Mouse (Mus musculus): ENCODE measurements at regions not wholly inside any gene's neighbourhood (a gene's known extent, or its start where the extent isn't known, plus 50 kb on each side); places are given as distances from the start of the nearest gene placed in this dataset.

DNA sequence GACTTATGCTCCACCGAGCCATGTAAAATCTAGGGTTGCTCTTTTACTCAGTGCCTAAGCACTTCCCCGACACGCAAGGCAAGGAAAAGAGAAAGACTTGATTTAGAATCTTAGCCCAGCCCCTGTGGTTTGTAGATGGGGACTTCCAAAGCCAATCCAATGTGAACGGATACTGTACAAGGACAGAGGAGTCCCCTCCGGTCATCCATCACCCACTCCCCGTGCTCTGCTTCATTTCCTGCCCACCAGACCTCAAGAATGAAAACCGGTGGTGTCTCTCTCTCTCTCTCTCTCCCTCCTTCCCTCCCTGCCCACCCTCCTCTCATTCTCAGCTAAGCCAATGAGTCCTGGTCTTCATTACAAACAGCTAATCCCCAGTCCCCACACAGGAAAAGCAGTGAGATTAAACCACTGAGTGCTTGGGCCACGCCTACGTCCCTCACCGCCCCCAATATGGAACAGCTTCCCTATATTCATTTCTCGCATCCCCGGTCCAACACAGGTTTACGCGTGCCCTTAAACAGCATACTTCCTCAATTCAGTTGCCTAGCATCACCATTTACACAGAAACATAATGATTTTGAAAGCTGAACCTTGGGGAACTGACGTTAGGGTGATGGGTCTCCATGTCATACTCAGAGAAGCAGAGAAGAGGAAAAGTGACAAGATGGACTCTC, 151.1 kb upstream of the Noct start:
- H3K27me3 ChIP-seq (ENCODE audit: control insufficient read depth, insufficient read depth, low read length): no peaks in the 10 kb centered on the region
- DNase-seq: no peak
- no peaks in the 10 kb centered on the region for H3K4me1 ChIP-seq (replicated peaks; ENCODE audit: control insufficient read depth, insufficient read depth, low read length)
- no peaks in the 10 kb centered on the region for H3K36me3 ChIP-seq (ENCODE audit: control insufficient read depth, insufficient read depth, low read length)
- H3K27ac ChIP-seq (ENCODE audit: control insufficient read depth, insufficient read depth, low read length): no peak overlapping the region
- 31% methylated on average over 15 of the region's 15 CpGs for WGBS
- TF ChIP-seq POLR2A (IDR thresholded peaks at IDR 0.05; ENCODE audit: control insufficient read depth, extremely low read depth, insufficient read depth, low read length, poor library complexity) (no peak), CTCF (IDR thresholded peaks at IDR 0.05; ENCODE audit: borderline replicate concordance, control insufficient read depth, extremely low read depth, insufficient read depth, low read length, poor library complexity) (no peak)
- H3K4me3 ChIP-seq (ENCODE audit: control insufficient read depth, insufficient read depth, low read length): no peak overlapping the region

DNA sequence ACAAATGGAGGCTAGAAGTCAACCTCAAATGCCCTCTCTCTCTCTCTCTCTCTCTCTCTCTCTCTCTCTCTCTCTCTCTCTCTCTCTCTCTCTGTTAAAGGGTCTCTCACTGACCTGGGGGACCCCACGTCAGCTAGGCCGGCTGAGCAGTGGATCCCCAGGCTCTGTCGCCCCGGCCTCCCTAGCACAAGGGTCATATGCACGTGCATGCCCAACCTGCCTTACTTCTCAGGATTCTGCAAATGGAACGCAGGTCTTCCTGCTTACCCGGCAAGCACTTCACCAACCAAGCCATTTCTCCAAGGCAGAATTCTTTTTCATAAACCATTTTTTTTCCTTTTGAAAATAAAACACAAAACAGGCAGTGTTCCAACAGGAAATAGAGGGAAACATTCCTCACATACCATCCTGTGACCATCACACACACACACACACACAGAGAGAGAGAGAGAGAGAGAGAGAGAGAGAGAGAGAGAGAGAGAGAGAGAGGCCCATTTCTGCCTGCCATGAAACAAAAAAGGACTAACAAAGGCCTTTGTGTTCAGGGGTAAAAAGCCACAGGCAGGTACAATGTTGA, 150.4 kb upstream of the Noct start:
- Histone ChIP-seq H3K36me3 (ENCODE audit: control insufficient read depth, insufficient read depth, low read length) (no peaks in the 10 kb centered on the region), H3K4me1 (replicated peaks; ENCODE audit: control insufficient read depth, insufficient read depth, low read length) (no peaks in the 10 kb centered on the region), H3K4me3 (ENCODE audit: control insufficient read depth, insufficient read depth, low read length) (no peak overlapping the region), H3K27me3 (ENCODE audit: control insufficient read depth, insufficient read depth, low read length) (no peaks in the 10 kb centered on the region), H3K27ac (ENCODE audit: control insufficient read depth, insufficient read depth, low read length) (no peak overlapping the region)
- TF ChIP-seq CTCF (IDR thresholded peaks at IDR 0.05; ENCODE audit: borderline replicate concordance, control insufficient read depth, extremely low read depth, insufficient read depth, low read length, poor library complexity): no peak
- TF ChIP-seq POLR2A (IDR thresholded peaks at IDR 0.05; ENCODE audit: control insufficient read depth, extremely low read depth, insufficient read depth, low read length, poor library complexity): no peak
- no peak for DNase-seq
- WGBS: 95% methylated on average over 7 of the region's 7 CpGs

DNA sequence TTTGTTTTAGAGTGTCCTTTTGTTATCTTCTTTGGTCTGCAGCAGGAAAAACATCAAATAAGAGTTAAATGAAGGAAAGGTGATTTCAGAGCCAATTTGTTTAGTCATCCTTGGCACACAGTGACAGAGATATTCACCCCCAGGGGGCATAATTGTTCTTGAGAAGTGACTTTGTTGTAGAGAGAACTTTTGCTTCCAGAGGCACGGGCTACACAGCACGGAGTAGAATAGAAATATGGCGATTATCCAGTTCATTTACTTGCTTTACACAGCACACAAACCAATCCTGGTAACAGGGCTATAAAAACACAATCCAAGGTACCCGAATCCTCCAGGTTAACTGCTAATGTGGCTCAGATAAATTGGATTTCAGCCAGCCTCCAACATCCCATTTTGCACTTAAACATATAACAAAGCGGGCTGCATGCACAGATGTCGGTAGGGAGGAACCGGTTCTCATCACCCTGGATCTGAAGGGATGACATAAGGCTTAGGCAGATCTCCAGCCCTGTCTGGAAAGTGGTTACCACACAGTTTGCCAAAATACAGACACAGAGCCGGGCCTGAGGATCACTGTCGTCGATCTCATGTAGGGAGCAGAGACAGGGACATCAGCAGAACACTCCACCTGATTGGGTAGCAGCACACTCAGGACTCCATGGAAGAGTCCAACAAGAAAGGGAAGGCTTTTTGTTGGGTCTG, 148.9 kb upstream of the Noct start:
- H3K27ac ChIP-seq (ENCODE audit: control insufficient read depth, insufficient read depth, low read length): no peak overlapping the region
- H3K4me1 ChIP-seq (replicated peaks; ENCODE audit: control insufficient read depth, insufficient read depth, low read length): no peaks in the 10 kb centered on the region
- DNase-seq: no peak
- H3K4me3 ChIP-seq (ENCODE audit: control insufficient read depth, insufficient read depth, low read length): no peak overlapping the region
- 85% methylated on average over 10 of the region's 10 CpGs for WGBS
- H3K27me3 ChIP-seq (ENCODE audit: control insufficient read depth, insufficient read depth, low read length): no peaks in the 10 kb centered on the region
- TF ChIP-seq POLR2A (IDR thresholded peaks at IDR 0.05; ENCODE audit: control insufficient read depth, extremely low read depth, insufficient read depth, low read length, poor library complexity) (no peak), CTCF (IDR thresholded peaks at IDR 0.05; ENCODE audit: borderline replicate concordance, control insufficient read depth, extremely low read depth, insufficient read depth, low read length, poor library complexity) (no peak)
- no peaks in the 10 kb centered on the region for H3K36me3 ChIP-seq (ENCODE audit: control insufficient read depth, insufficient read depth, low read length)

DNA sequence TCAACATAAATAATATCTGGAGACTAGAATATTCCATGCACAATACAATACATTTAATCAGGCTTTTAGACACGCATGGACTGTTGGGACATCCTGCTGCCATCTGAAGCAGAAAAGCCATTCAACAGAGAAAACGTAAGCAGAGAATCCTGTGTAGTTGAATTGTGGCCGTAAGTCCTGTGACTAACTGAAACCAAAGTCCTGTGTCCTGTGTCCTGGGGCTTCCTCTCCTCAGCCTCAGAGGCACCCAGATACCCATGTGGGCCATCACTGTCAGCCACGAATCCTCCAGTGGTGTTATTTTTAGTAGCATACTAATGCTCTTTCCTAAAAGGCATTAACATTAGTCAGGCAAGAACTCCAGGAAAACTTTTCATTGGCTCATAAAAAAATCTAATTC, 145.8 kb upstream of the Noct start:
- Histone ChIP-seq H3K27ac (ENCODE audit: control insufficient read depth, insufficient read depth, low read length) (no peak overlapping the region), H3K4me3 (ENCODE audit: control insufficient read depth, insufficient read depth, low read length) (no peak overlapping the region), H3K36me3 (ENCODE audit: control insufficient read depth, insufficient read depth, low read length) (no peaks in the 10 kb centered on the region), H3K27me3 (ENCODE audit: control insufficient read depth, insufficient read depth, low read length) (no peaks in the 10 kb centered on the region), H3K4me1 (replicated peaks; ENCODE audit: control insufficient read depth, insufficient read depth, low read length) (no peaks in the 10 kb centered on the region)
- WGBS: 81% methylated on average over 4 of the region's 4 CpGs
- TF ChIP-seq POLR2A (IDR thresholded peaks at IDR 0.05; ENCODE audit: control insufficient read depth, extremely low read depth, insufficient read depth, low read length, poor library complexity) (no peak), CTCF (IDR thresholded peaks at IDR 0.05; ENCODE audit: borderline replicate concordance, control insufficient read depth, extremely low read depth, insufficient read depth, low read length, poor library complexity) (no peak)
- no peak for DNase-seq

DNA sequence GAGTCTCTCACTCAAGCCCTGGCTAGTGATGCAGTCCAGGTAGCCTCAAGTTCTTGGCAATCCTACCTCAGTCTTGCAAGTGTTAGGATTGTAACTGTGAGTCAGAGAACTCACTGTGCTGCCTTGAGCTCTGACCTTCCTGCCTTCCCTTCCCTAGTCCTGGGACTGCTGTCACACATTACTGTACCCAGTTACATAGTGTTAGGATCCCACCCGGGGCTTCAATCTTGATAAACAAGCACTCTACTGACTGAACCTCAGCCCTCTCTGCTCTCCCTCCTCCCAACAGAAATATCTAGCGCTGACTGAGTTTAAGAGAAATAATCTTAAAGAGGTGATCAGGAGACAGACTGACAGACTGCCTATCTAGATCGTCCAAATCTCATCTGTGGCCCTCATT, 143.8 kb upstream of the Noct start:
- H3K27ac ChIP-seq (ENCODE audit: control insufficient read depth, insufficient read depth, low read length): no peak overlapping the region
- H3K36me3 ChIP-seq (ENCODE audit: control insufficient read depth, insufficient read depth, low read length): no peaks in the 10 kb centered on the region
- no peak for DNase-seq
- H3K4me1 ChIP-seq (replicated peaks; ENCODE audit: control insufficient read depth, insufficient read depth, low read length): no peaks in the 10 kb centered on the region
- H3K4me3 ChIP-seq (ENCODE audit: control insufficient read depth, insufficient read depth, low read length): no peak overlapping the region
- no peaks in the 10 kb centered on the region for H3K27me3 ChIP-seq (ENCODE audit: control insufficient read depth, insufficient read depth, low read length)
- 68% methylated on average over 3 of the region's 3 CpGs for WGBS
- TF ChIP-seq CTCF (IDR thresholded peaks at IDR 0.05; ENCODE audit: borderline replicate concordance, control insufficient read depth, extremely low read depth, insufficient read depth, low read length, poor library complexity): no peak
- TF ChIP-seq POLR2A (IDR thresholded peaks at IDR 0.05; ENCODE audit: control insufficient read depth, extremely low read depth, insufficient read depth, low read length, poor library complexity): no peak

DNA sequence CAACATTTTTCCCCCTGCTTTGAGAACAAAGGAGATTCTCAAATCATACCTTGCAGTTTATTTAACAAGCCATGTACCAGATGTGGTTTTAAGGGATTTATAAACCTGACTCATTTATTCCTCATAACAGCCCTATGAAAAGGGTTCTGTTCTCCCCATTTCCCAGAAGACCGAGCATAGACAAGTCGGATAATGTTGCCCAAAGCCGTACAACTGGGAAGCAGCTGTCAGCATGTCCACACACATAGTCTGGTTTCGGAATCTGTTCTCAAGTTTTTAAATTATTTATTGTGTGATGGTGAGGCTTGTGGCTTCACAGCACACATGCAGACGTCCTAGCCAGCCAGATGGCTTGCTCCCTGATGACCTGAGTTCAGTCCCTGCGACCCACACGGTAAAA, 143.4 kb upstream of the Noct start:
- no peaks in the 10 kb centered on the region for H3K4me1 ChIP-seq (replicated peaks; ENCODE audit: control insufficient read depth, insufficient read depth, low read length)
- TF ChIP-seq POLR2A (IDR thresholded peaks at IDR 0.05; ENCODE audit: control insufficient read depth, extremely low read depth, insufficient read depth, low read length, poor library complexity) (no peak), CTCF (IDR thresholded peaks at IDR 0.05; ENCODE audit: borderline replicate concordance, control insufficient read depth, extremely low read depth, insufficient read depth, low read length, poor library complexity) (no peak)
- 87% methylated on average over 7 of the region's 7 CpGs for WGBS
- no peak overlapping the region for H3K27ac ChIP-seq (ENCODE audit: control insufficient read depth, insufficient read depth, low read length)
- no peaks in the 10 kb centered on the region for H3K27me3 ChIP-seq (ENCODE audit: control insufficient read depth, insufficient read depth, low read length)
- H3K4me3 ChIP-seq (ENCODE audit: control insufficient read depth, insufficient read depth, low read length): no peak overlapping the region
- H3K36me3 ChIP-seq (ENCODE audit: control insufficient read depth, insufficient read depth, low read length): no peaks in the 10 kb centered on the region
- no peak for DNase-seq

All from thymus, adult 2 months (tissue).